24 mouse cellular contexts compared by ENCODE assay signal in genomic region chr12:76073981-76074380, GRCm38 (mm10).
A peak's percentile ranks its signal among the peaks of the same experiment; 100 is the strongest.
DNase-seq lines count a peak whose midpoint lies in the region; ATAC-seq lines count a peak whose summit lies in the region.
"Had no signal": no experiment of that assay in that cellular context is flagged by ENCODE, and none has a peak within 500 bp of the region (broad histone marks: within the 10 kb centered on the region; RNA-seq: fewer than 3 reads in every experiment).

No protein-coding gene starts in this region.

- peaks cover 19% of the 10 kb centered on the region for H3K4me1 ChIP-seq in heart, embryonic 10.5 days
- peaks cover 17% of the 10 kb centered on the region for H3K4me1 ChIP-seq in midbrain, embryonic 11.5 days (ENCODE audit: control insufficient read depth, insufficient read depth, low read length)
- H3K4me1 ChIP-seq in midbrain, embryonic 16.5 days (ENCODE audit: control insufficient read depth, insufficient read depth, low read length) = peaks cover 3% of the 10 kb centered on the region
- H3K4me1 ChIP-seq in embryonic facial prominence, embryonic 12.5 days = peaks cover 24% of the 10 kb centered on the region
- H3K4me1 ChIP-seq in limb, embryonic 12.5 days (replicated peaks) = peaks cover 24% of the 10 kb centered on the region

- peak overlapping the region; percentile 27; the same call in 1 of the 2 replicates for H3K4me2 ChIP-seq in midbrain, embryonic 11.5 days
- no peak overlapping the region for H3K4me2 ChIP-seq in midbrain, embryonic 16.5 days (ENCODE audit: low read length)
- peak overlapping the region; percentile 48 for H3K4me2 ChIP-seq in embryonic facial prominence, embryonic 12.5 days (replicated peaks)
- H3K4me2 ChIP-seq in limb, embryonic 12.5 days = peak overlapping the region; percentile 58

- no peaks in the 10 kb centered on the region for H3K9me3 ChIP-seq in heart, embryonic 10.5 days
- no peaks in the 10 kb centered on the region for H3K9me3 ChIP-seq in midbrain, embryonic 11.5 days (ENCODE audit: control insufficient read depth, low read length)
- no peaks in the 10 kb centered on the region for H3K9me3 ChIP-seq in midbrain, embryonic 16.5 days (replicated peaks; ENCODE audit: control insufficient read depth, low read length, poor library complexity, severe bottlenecking)
- no peaks in the 10 kb centered on the region for H3K9me3 ChIP-seq in embryonic facial prominence, embryonic 12.5 days
- H3K9me3 ChIP-seq in limb, embryonic 12.5 days = no peaks in the 10 kb centered on the region
- H3K9me3 ChIP-seq: G1E; heart, embryonic 13.5 days had no signal

- 0 out of 2 replicates have a peak overlapping the region, but pooled peaks have one; percentile 10 for H3K27ac ChIP-seq in heart, embryonic 10.5 days
- no peak overlapping the region for H3K27ac ChIP-seq in midbrain, embryonic 11.5 days (ENCODE audit: low read depth, low read length)
- H3K27ac ChIP-seq in midbrain, embryonic 16.5 days (ENCODE audit: low read length) = no peak overlapping the region
- H3K27ac ChIP-seq in embryonic facial prominence, embryonic 12.5 days = no peak overlapping the region
- H3K27ac ChIP-seq in limb, embryonic 12.5 days = no peak overlapping the region
- H3K27ac ChIP-seq: layer of hippocampus, adult 2 months; stomach, postnatal 0 days had no signal

- intact Hi-C loops in heart, postnatal 10 days (cut with DNase I) = no loop called here

- DNase-seq in heart, embryonic 10.5 days (ENCODE audit: low spot score) = no peak
- DNase-seq in heart, postnatal 10 days = no peak
- peak; percentile 91 for DNase-seq in midbrain, embryonic 11.5 days (ENCODE audit: low spot score, missing footprints)
- DNase-seq in cerebellum, postnatal 4 days (ENCODE audit: low spot score in 2 of 2) = no peak
- DNase-seq in left cerebral cortex, adult 18-20 months (ENCODE audit: low spot score in 2 of 2) = no peak
- DNase-seq: adrenal gland, adult 2 months; cerebellum, adult 11-12 months; cerebellum, postnatal 14 days; forebrain, postnatal 0 days; gastrocnemius, postnatal 14 days; heart, adult 18-20 months; kidney, postnatal 25 days; liver, postnatal 0 days; lung, postnatal 10 days had no signal

- H3K9ac ChIP-seq in midbrain, embryonic 11.5 days (ENCODE audit: low read length) = no peak overlapping the region
- H3K9ac ChIP-seq in midbrain, embryonic 16.5 days (ENCODE audit: low read depth, low read length) = no peak overlapping the region
- peak overlapping the region; percentile 44; the same call in 1 of the 2 replicates for H3K9ac ChIP-seq in embryonic facial prominence, embryonic 12.5 days
- peak overlapping the region; percentile 27; the same call in 1 of the 2 replicates for H3K9ac ChIP-seq in limb, embryonic 12.5 days (replicated peaks)
- H3K9ac ChIP-seq: forebrain, postnatal 0 days; liver, postnatal 0 days had no signal

- H3K36me3 ChIP-seq in heart, embryonic 10.5 days = peaks cover 45% of the 10 kb centered on the region
- H3K36me3 ChIP-seq in midbrain, embryonic 11.5 days (ENCODE audit: control insufficient read depth, insufficient read depth, low read length) = peaks cover 11% of the 10 kb centered on the region; the same call in 1 of the 2 replicates
- H3K36me3 ChIP-seq in midbrain, embryonic 16.5 days (ENCODE audit: control insufficient read depth, insufficient read depth, low read length) = no peaks in the 10 kb centered on the region
- peaks cover 34% of the 10 kb centered on the region for H3K36me3 ChIP-seq in embryonic facial prominence, embryonic 12.5 days
- H3K36me3 ChIP-seq in limb, embryonic 12.5 days = peaks cover 46% of the 10 kb centered on the region
- H3K36me3 ChIP-seq: G1E had no signal

- WGBS in heart, embryonic 10.5 days = 49% methylated on average over 7 of the region's 7 CpGs
- 16% methylated on average over 7 of the region's 7 CpGs for WGBS in midbrain, embryonic 11.5 days
- WGBS in midbrain, embryonic 16.5 days = 33% methylated on average over 7 of the region's 7 CpGs
- WGBS in embryonic facial prominence, embryonic 12.5 days = 19% methylated on average over 7 of the region's 7 CpGs
- 23% methylated on average over 7 of the region's 7 CpGs for WGBS in limb, embryonic 12.5 days

- no peak for ATAC-seq in midbrain, embryonic 11.5 days (ENCODE audit: low FRiP score)
- ATAC-seq in midbrain, embryonic 16.5 days = no peak
- no peak for ATAC-seq in embryonic facial prominence, embryonic 12.5 days (ENCODE audit: insufficient number of reproducible peaks, insufficient read depth, low FRiP score, low TSS enrichment)
- no peak for ATAC-seq in limb, embryonic 12.5 days (ENCODE audit: insufficient number of reproducible peaks, insufficient read depth, low FRiP score, low TSS enrichment, low read depth)
- ATAC-seq: forebrain, postnatal 0 days; intestine, postnatal 0 days; liver, postnatal 0 days; Patski had no signal

- no peak overlapping the region for H3K4me3 ChIP-seq in heart, embryonic 10.5 days
- H3K4me3 ChIP-seq in midbrain, embryonic 11.5 days (ENCODE audit: low read depth, low read length) = 0 out of 2 replicates have a peak overlapping the region, but pooled peaks have one; percentile 3
- no peak overlapping the region for H3K4me3 ChIP-seq in midbrain, embryonic 16.5 days (ENCODE audit: low read depth, low read length)
- peak overlapping the region; percentile 26; the same call in 1 of the 2 replicates for H3K4me3 ChIP-seq in embryonic facial prominence, embryonic 12.5 days
- peak overlapping the region; percentile 21 for H3K4me3 ChIP-seq in limb, embryonic 12.5 days (replicated peaks)
- H3K4me3 ChIP-seq: layer of hippocampus, adult 2 months had no signal

- no peaks in the 10 kb centered on the region for H3K27me3 ChIP-seq in heart, embryonic 10.5 days (ENCODE audit: insufficient read depth, poor library complexity, severe bottlenecking)
- no peaks in the 10 kb centered on the region for H3K27me3 ChIP-seq in midbrain, embryonic 11.5 days (ENCODE audit: control insufficient read depth, insufficient read depth, low read length)
- no peaks in the 10 kb centered on the region for H3K27me3 ChIP-seq in midbrain, embryonic 16.5 days (ENCODE audit: control insufficient read depth, insufficient read depth, low read depth, low read length)
- no peaks in the 10 kb centered on the region for H3K27me3 ChIP-seq in embryonic facial prominence, embryonic 12.5 days
- H3K27me3 ChIP-seq in limb, embryonic 12.5 days = no peaks in the 10 kb centered on the region
- H3K27me3 ChIP-seq: CH12.LX; heart, embryonic 13.5 days; Patski had no signal

Comparison
In these comparisons a context has a peak if more than half of its experiments do, and no peak if none do; other contexts are left out.
1. H3K4me3 ChIP-seq: peak in midbrain, embryonic 11.5 days (single experiment), embryonic facial prominence, embryonic 12.5 days (single experiment) and limb, embryonic 12.5 days (single experiment); none in heart, embryonic 10.5 days (single experiment) and midbrain, embryonic 16.5 days (single experiment).
2. H3K9ac ChIP-seq: peak in embryonic facial prominence, embryonic 12.5 days (single experiment) and limb, embryonic 12.5 days (single experiment); none in midbrain, embryonic 11.5 days (single experiment) and midbrain, embryonic 16.5 days (single experiment).